Mouse (Mus musculus) naive thymus-derived CD4-positive, alpha-beta T cell, adult 2 months (primary cell): ENCODE data around the gene Slc35e1.

Source experiments
- DNase-seq: peaks from one replicate; pipeline ENCODE4 v3.0.0-alpha.2; 2011; ENCODE audit warnings: low read depth

Gene Slc35e1

DNA sequence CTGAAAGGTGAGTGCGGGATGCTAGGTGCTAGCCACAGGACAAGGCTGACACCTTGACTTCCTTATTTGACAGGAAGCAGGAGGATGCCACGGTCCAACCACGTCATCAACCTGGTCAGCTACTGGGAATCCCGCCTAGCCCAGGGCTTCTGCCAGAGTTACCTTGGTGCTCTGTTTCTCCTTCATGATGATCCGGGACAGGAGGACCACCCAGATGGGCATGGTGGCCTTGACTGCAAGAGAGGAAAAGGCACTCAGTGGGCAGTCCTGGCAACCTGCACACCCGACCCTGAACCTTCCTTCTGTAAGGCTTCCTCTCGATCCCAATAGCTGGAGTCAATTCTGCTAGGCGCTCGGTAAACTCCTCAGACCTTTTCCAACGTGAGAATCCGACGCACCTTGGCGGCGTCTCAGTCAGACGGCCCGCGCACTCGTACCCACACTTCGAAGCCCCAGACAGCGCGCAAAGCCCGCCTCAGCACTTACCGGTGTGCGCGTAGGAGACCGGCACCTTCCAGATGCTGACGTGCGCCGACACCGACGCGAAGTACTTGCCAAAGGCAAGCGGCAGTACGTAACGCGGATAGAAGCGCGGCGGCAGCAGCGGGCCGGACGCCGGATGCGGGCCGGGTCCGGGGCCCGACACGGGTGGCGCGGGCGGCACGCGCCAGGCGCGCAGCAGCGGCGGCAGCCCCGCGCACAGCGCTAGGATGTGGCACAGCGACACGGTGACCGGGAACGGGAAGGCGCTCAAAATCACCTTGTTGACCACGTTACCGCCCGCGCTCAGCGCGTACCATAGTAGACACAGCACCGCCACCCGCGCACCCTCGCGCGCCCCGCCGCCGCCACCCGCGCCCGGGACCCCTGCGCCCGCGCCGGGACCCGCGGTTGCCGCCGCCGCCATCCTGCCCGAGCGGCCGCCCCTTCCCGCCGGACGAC is at the start of gene Slc35e1:
Gene Slc35e1, minus strand, starts transcription at position 935 of the 942 bp plus-strand sequence.
- peak; percentile 77 for DNase-seq

DNA sequence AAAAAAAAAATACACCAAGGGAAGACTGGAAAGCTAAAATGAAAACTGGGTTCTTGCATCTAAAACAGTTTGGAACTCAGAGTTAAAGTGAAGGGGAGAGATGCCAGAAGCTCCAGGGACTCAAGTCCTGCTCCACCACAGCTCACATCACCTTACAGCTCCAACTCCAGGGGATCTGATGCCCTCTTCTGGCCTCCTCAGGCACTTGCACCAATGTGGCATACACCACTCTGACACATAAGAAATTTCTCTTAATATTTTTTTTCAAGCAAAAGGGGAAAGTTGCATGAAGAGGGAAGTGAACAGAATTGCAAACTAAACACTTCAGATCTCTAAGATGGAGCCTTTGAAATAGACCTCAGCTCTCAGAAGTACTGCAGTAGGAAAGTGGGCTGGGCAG is 46.8 kb upstream of the Slc35e1 start:
- peak; percentile 22 for DNase-seq

DNA sequence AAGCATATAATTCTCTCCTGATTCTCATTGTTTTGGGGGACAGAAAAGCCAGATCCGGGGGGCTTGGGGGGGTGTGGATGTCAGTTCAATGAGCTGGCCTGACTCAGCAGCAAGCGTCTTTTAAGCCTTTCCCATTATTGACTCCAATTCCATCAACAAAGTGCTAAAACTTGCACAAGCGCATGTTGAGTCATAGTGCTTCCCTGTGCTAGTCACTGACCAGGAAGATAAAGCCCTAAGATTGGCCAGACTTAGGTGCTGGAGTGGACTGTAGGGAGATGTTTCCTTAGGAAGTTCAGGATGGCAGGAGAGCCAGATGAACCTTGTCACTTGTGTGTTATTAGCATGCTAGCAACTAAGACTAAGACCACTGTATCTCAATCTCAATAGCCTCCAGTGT is 42.5 kb upstream of the Slc35e1 start:
- DNase-seq, result no peak

DNA sequence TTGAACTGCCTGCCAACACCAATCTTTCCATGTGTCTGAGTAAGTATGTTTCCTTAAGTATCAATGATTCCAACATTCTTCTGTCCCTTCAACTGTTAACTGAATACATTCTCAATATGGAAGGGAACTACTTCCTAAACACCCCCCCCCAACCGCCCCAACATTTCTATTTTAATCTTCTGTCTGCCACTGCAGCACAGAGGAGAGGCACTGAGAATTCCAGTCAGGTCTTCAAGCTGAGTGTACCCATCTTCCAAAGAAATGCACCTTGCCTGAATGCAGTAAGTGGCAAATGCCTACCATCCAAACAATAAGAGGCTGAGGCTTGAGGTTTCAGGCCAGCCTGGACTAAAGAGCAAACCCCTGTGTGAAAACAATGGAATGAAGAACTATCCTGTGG is 39.7 kb upstream of the Slc35e1 start:
- no peak for DNase-seq

- DNase-seq, result no peak
Measured at GRCm38 (mm10) chr8:72521888-72522287, 29.5 kb upstream of the Slc35e1 start.

GRCm38 (mm10) chr8:72517421-72517988 is 25.1 kb upstream of the Slc35e1 start:
- no peak for DNase-seq

GRCm38 (mm10) chr8:72513158-72513557 is 20.7 kb upstream of the Slc35e1 start:
- DNase-seq, result no peak

GRCm38 (mm10) chr8:72512648-72513047 is 20.2 kb upstream of the Slc35e1 start:
- DNase-seq, result no peak

GRCm38 (mm10) chr8:72507505-72507904 is 15.1 kb upstream of the Slc35e1 start:
- DNase-seq, result no peak

GRCm38 (mm10) chr8:72504637-72505314 is 12.4 kb upstream of the Slc35e1 start:
- DNase-seq, result no peak

GRCm38 (mm10) chr8:72504137-72504536 is 11.7 kb upstream of the Slc35e1 start:
- DNase-seq, result no peak

DNA sequence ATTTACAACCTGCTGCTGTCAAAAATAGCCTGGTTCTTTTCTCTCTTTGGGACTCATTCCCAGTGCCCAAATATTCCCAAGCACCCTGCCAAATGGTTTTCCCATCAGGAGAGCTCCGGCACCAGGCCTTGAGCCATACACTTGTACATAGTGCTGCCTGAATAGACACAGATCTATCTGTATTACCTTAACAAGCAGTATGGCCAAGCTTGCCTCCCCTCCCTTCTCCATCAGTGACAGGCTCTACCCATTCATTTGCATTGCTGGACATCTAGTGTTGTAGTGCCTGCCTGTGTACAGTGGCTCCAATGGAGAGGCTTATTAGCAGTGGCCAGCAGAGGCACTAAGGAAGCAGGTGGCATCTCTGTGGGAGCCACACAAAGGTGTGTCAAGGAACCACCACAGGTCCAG is 8.1 kb upstream of the Slc35e1 start:
- no peak for DNase-seq

- no peak for DNase-seq
Measured at GRCm38 (mm10) chr8:72499521-72500284, 7.3 kb upstream of the Slc35e1 start.

- DNase-seq, result no peak
Measured at GRCm38 (mm10) chr8:72498527-72498926, 6.1 kb upstream of the Slc35e1 start.

DNA sequence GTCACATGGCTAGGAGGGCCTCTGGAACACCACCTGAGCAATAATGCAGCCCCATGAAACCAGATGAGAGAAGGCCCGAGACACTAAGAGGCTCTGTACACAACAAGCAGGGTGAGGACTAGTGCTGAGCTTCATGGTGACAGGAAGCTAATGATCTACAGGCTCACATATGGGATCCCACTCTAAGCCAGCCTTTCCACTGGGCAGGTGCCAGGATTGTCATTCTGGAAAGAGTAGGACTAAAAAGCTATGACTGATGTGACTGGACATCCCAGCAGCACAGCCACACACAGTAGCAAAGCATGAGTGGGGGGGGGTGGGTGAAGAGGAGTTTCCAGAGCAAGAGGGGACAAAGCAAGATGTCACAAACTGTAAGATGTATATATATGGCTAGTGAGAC is 5.5 kb upstream of the Slc35e1 start:
- no peak for DNase-seq

GRCm38 (mm10) chr8:72496217-72496616 is 3.8 kb upstream of the Slc35e1 start:
- no peak for DNase-seq

DNA sequence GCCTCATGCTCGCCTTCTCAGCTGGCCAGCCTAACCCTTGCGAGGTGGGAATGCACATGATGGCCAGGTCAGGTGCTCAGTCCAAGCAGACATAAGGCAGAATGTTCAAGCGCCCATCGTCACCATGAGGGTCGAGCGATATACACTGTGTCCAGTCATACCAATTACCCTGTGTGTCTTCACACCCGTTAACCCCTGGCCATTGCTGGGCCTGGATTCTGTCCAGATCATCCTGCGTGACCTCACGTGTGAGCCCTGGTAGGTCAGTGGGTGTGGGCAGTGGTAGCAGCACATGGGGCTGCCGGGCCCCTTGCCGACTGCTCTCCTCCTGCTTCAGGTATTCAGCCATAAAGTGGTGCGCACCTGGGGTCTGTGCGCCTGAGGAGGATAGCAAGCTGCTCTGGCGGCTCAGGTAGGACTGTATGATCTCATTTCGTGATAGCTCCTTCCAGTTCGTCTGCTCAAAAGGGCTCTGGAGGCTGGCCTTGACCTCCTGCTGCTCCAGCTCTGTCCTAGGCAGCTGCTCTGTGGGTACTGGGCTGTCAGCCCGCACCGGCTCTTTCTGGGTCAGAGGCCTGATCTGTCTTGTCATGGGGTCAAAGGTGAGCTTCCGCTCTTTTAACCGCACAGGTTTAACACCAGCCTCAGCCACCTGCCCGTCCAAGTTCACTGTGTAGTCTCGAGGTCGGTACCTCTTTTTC is 3.1 kb upstream of the Slc35e1 start:
- DNase-seq, result no peak

GRCm38 (mm10) chr8:72493381-72493780 is 967 bp upstream of the Slc35e1 start:
- DNase-seq, result no peak

DNA sequence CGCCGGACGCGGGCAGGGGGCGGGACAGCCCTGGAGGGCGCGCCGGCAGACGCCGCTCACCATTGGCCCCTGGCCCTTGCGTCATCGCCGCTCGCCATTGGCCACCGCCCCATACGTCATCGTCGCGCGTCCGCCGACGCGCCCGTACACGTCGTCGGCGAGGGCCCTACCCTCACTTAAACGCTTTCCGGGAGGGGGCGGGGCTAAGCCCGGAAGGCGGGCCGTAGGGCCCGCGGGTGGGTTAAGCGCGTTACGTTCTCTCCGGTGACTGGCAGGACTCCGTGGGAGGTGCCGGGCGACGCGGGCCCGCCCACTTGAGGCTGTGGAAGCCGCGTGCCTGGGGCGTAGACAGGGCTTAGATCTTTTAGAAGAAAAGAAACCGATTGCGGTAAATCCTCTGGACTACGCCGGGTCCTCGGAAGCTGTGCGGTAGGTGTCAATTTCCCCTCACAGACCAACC is 238 bp upstream of the Slc35e1 start:
- peak; percentile 99 for DNase-seq

- DNase-seq, result no peak
Measured at GRCm38 (mm10) chr8:72491017-72491416, 1.4 kb downstream of the Slc35e1 start.

DNA sequence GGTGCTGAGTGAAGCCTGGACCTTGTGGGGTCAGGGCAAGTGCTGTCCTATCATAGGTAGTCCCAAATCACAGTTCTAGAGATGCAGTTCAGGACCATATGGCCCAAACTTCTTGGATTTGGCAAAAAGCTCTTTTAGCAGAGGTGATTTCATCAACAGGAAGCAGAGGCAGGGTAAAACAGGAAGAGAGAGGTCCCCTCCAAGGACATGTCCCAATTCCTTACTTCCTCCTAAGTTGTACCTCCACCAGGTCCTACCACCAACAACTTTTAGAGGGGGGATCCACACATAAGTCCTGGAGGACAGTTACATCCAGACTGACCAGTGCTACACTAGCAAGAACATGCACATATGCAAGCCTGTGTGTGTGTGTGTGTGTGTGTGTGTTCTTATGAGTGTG is 5.4 kb downstream of the Slc35e1 start:
- no peak for DNase-seq
